Mouse (Mus musculus) heart, postnatal 0 days (tissue): ENCODE measurements at regions not wholly inside any gene's neighbourhood (a gene's known extent, or its start where the extent isn't known, plus 50 kb on each side); places are given as distances from the start of the nearest gene placed in this dataset.
"Not testable (repeated sequence)": the region's sequence is repeated elsewhere in the genome, so short reads cannot be mapped to it uniquely, and the experiment has no call there.

ENCODE experiments used
- ATAC-seq: fragments of 200-750 bp; cut with Nextera tagmentation; 2 replicates; pipeline ENCODE4 v1.8.0; 2017; ENCODE audit warnings: low read depth, moderate number of reproducible peaks, moderate library complexity; ENCODE audit not compliant: insufficient read depth
- DNase-seq: peaks from one replicate; pipeline ENCODE4 v3.0.0-alpha.2; 2016; ENCODE audit warnings: low spot score
- H3K27ac ChIP-seq: fragments of 300-500 bp; sonication (generic); 2 replicates; pipeline ENCODE4 v1.5.1; 2014; ENCODE audit warnings: low read depth, mild to moderate bottlenecking
- H3K27me3 ChIP-seq: fragments of 300-500 bp; sonication (generic); 2 replicates; pipeline ENCODE4 v1.6.1; 2014; ENCODE audit warnings: low read length, mixed read lengths; ENCODE audit not compliant: control insufficient read depth, insufficient read depth
- H3K36me3 ChIP-seq: fragments of 300-500 bp; sonication (generic); replicated peaks from 2 replicates; pipeline ENCODE4 v1.6.1; 2014; ENCODE audit warnings: low read length, mixed read lengths; ENCODE audit not compliant: control insufficient read depth, insufficient read depth
- H3K4me1 ChIP-seq: fragments of 300-500 bp; sonication (generic); 2 replicates; pipeline ENCODE4 v1.6.1; 2014; ENCODE audit warnings: antibody characterized with exemption; ENCODE audit not compliant: control insufficient read depth, insufficient read depth
- H3K4me2 ChIP-seq: fragments of 300-500 bp; sonication (generic); 2 replicates; pipeline ENCODE4 v1.6.1; 2014; ENCODE audit warnings: low read depth, mild to moderate bottlenecking, low read length, moderate library complexity
- H3K4me3 ChIP-seq: fragments of 300-500 bp; sonication (generic); 2 replicates; pipeline ENCODE4 v1.5.1; 2014; ENCODE audit warnings: low read depth, low read length
- H3K9ac ChIP-seq: fragments of 300-500 bp; sonication (generic); replicated peaks from 2 replicates; pipeline ENCODE4 v1.6.1; 2014; ENCODE audit warnings: low read depth, low read length, mixed read lengths
- H3K9me3 ChIP-seq: fragments of 300-500 bp; sonication (generic); replicated peaks from 2 replicates; pipeline ENCODE4 v1.6.1; 2016; ENCODE audit warnings: low read length; ENCODE audit not compliant: control insufficient read depth
- CTCF ChIP-seq: IDR thresholded peaks from 2 replicates; pipeline ENCODE4 v1.5.1; 2016; ENCODE audit warnings: antibody characterized with exemption, control low read depth, low read depth
- EP300 ChIP-seq: IDR thresholded peaks from 2 replicates; pipeline ENCODE4 v1.6.1; 2016; ENCODE audit warnings: antibody characterized with exemption, low read depth
- WGBS: fragments of 180-500 bp; shearing (Covaris S2); extraction: QIAGEN DNeasy Blood & Tissue Kit; methylation state at CpG from one replicate; pipeline ENCODE4 v1.1.7; 2014; 5-methylcytosine and 5-hydroxymethylcytosine counted together

DNA sequence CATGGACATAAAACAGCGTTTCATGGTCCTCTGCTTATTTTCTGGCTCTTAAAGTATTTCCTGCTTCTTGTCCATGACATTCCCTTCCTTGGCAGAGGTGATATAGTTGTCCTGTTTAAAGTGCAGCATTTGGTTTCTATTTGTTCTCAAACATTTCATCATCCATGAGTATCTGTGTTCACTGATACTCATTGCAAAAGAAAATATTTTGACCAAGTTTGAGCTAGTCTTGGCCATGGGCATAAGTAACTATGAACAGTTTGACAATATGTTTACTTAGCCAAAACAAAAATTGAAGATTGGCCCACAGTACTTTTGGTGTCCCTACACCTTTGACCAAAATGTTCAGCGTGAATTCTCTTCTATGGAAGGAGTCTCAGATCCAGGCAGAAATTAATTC, 58.7 kb upstream of the 2310057J18Rik start:
- ATAC-seq, H3K4me2 ChIP-seq, DNase-seq, H3K9me3 ChIP-seq, H3K27ac ChIP-seq, H3K9ac ChIP-seq, H3K4me3 ChIP-seq, H3K27me3 ChIP-seq, H3K36me3 ChIP-seq, H3K4me1 ChIP-seq: not testable (repeated sequence)
- WGBS, result 44% methylated on average over 2 of the region's 2 CpGs

DNA sequence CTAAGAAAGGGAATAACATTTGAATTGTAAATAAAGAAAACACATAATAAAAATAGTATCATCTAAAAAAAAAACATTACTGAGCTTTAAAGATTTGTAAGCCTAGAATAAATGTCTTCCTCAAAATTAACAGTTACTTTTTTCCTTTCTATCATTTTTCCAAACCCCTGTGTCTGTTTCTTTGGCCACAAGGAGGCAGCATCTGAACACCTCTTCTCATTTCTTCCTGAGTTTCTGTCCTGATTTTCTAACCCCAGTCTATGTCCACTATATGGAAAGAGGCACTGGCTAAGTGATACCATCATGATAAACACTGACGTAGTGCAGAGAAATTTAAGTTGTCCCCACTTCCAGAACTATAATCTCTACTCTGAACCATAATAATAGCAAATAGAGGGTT, 55.8 kb upstream of the Soga3 start:
- no peaks in the 10 kb centered on the region for H3K27me3 ChIP-seq
- H3K36me3 ChIP-seq, result no peaks in the 10 kb centered on the region
- DNase-seq (no peak), ATAC-seq (no peak)
- TF ChIP-seq EP300, result no peak
- TF ChIP-seq CTCF, result peak; percentile 35
- 23% methylated on average over 1 of the region's 1 CpGs for WGBS
- no peak overlapping the region for H3K4me2 ChIP-seq
- H3K4me1 ChIP-seq, result no peaks in the 10 kb centered on the region
- no peak overlapping the region for H3K27ac ChIP-seq
- H3K4me3 ChIP-seq, result no peak overlapping the region
- no peaks in the 10 kb centered on the region for H3K9me3 ChIP-seq
- no peak overlapping the region for H3K9ac ChIP-seq
